Mouse (Mus musculus): ENCODE data around the gene Tbc1d23. TPM values are rescaled to one million over a fixed set of nuclear protein-coding genes. Genes with fewer than 3 reads are reported as not detected.

The Tbc1d23 gene
- polyA plus RNA-seq, 1 experiment = 17.2 TPM

Other genes with a start within 250 kb of the Tbc1d23 start
- not detected in 2 replicates for gene Tmem45a2, start 160.1 kb downstream of the Tbc1d23 start, polyA plus RNA-seq (2012; ENCODE audit: insufficient read depth, insufficient read length, missing spikeins)
- 34.9 and 35.8 TPM in 2 replicates for gene Tomm70a, start 109.8 kb downstream of the Tbc1d23 start, polyA plus RNA-seq (2012; ENCODE audit: insufficient read depth, insufficient read length, missing spikeins)
- 96.0 and 102 TPM in 2 replicates for gene Nit2, start 64.2 kb downstream of the Tbc1d23 start, polyA plus RNA-seq (2012; ENCODE audit: insufficient read depth, insufficient read length, missing spikeins)
- not detected in 2 replicates for gene Tmem30c, start 61.4 kb upstream of the Tbc1d23 start, polyA plus RNA-seq (2012; ENCODE audit: insufficient read depth, insufficient read length, missing spikeins)
- gene Filip1l, start 121.6 kb upstream of the Tbc1d23 start, polyA plus RNA-seq (2012; ENCODE audit: insufficient read depth, insufficient read length, missing spikeins) = 9.1 and 11.5 TPM in 2 replicates